Mouse (Mus musculus): ENCODE measurements around the gene Macrod1.

Macrod1 gene

GRCm38 (mm10) chr19:7111710-7112109 lies 55.1 kb downstream of the Macrod1 start:
- DNase-seq (ENCODE audit: extremely low spot score, low spot score) = no peak

- DNase-seq (ENCODE audit: extremely low spot score, low spot score) = no peak
These were observed 56.0 kb downstream of the Macrod1 start for GRCm38 (mm10) chr19:7112628-7113027.

- DNase-seq (ENCODE audit: extremely low spot score, low spot score) = no peak
These were observed 57.0 kb downstream of the Macrod1 start for GRCm38 (mm10) chr19:7113574-7113973.

GRCm38 (mm10) chr19:7116038-7116731 lies 59.6 kb downstream of the Macrod1 start:
- DNase-seq (ENCODE audit: extremely low spot score, low spot score) = no peak

GRCm38 (mm10) chr19:7117141-7117540 lies 60.5 kb downstream of the Macrod1 start:
- no peak for DNase-seq (ENCODE audit: extremely low spot score, low spot score)

GRCm38 (mm10) chr19:7117653-7118307 lies 61.2 kb downstream of the Macrod1 start:
- DNase-seq (ENCODE audit: extremely low spot score, low spot score) = no peak

- DNase-seq (ENCODE audit: extremely low spot score, low spot score) = no peak
These were observed 64.6 kb downstream of the Macrod1 start for GRCm38 (mm10) chr19:7121252-7121651.

GRCm38 (mm10) chr19:7122277-7122676 lies 65.7 kb downstream of the Macrod1 start:
- DNase-seq (ENCODE audit: extremely low spot score, low spot score) = no peak

GRCm38 (mm10) chr19:7122698-7123306 lies 66.2 kb downstream of the Macrod1 start:
- DNase-seq (ENCODE audit: extremely low spot score, low spot score) = no peak

GRCm38 (mm10) chr19:7125526-7126156 lies 69.0 kb downstream of the Macrod1 start:
- no peak for DNase-seq (ENCODE audit: extremely low spot score, low spot score)

- no peak for DNase-seq (ENCODE audit: extremely low spot score, low spot score)
These were observed 69.6 kb downstream of the Macrod1 start for GRCm38 (mm10) chr19:7126209-7126608.

- DNase-seq (ENCODE audit: extremely low spot score, low spot score) = no peak
These were observed 70.3 kb downstream of the Macrod1 start for GRCm38 (mm10) chr19:7126933-7127332.

- DNase-seq (ENCODE audit: extremely low spot score, low spot score) = no peak
These were observed 72.2 kb downstream of the Macrod1 start for GRCm38 (mm10) chr19:7128551-7129475.

- no peak for DNase-seq (ENCODE audit: extremely low spot score, low spot score)
These were observed 73.7 kb downstream of the Macrod1 start for GRCm38 (mm10) chr19:7130317-7130716.

- no peak for DNase-seq (ENCODE audit: extremely low spot score, low spot score)
These were observed 76.8 kb downstream of the Macrod1 start for GRCm38 (mm10) chr19:7133436-7133835.

GRCm38 (mm10) chr19:7134631-7135091 lies 78.1 kb downstream of the Macrod1 start:
- peak; percentile 56 for DNase-seq (ENCODE audit: extremely low spot score, low spot score)

GRCm38 (mm10) chr19:7135525-7135924 lies 78.9 kb downstream of the Macrod1 start:
- peak; percentile 56 for DNase-seq (ENCODE audit: extremely low spot score, low spot score)

- DNase-seq (ENCODE audit: extremely low spot score, low spot score) = no peak
These were observed 79.4 kb downstream of the Macrod1 start for GRCm38 (mm10) chr19:7136016-7136415.

GRCm38 (mm10) chr19:7136714-7137498 lies 80.3 kb downstream of the Macrod1 start:
- no peak for DNase-seq (ENCODE audit: extremely low spot score, low spot score)

- DNase-seq (ENCODE audit: extremely low spot score, low spot score) = no peak
These were observed 81.7 kb downstream of the Macrod1 start for GRCm38 (mm10) chr19:7138327-7138726.
